Mouse (Mus musculus): ENCODE results near the gene BC049715.

- TF ChIP-seq CTCF (IDR thresholded peaks at IDR 0.05; ENCODE audit: extremely low read depth, insufficient read depth, low read length) (no peak), POLR2A (IDR thresholded peaks at IDR 0.05; ENCODE audit: extremely low read depth, insufficient read depth, low read length) (no peak)
These were observed 37.9 kb downstream of the BC049715 start for GRCm38 (mm10) chr6:136865360-136865759.

Data from cortical plate, adult 2 months (tissue).